Mouse (Mus musculus): ENCODE data around the gene Smim5. TPM values are rescaled to one million over a fixed set of nuclear protein-coding genes. Genes with fewer than 3 reads are reported as not detected.

Gene Smim5
- polyA plus RNA-seq (2014; fragmentation: Illumina TruSeq; extraction: RNeasy Lipid Tissue Mini Kit (QIAGEN cat#74804); ENCODE audit: low read depth, low replicate concordance): 27.9 TPM

DNA sequence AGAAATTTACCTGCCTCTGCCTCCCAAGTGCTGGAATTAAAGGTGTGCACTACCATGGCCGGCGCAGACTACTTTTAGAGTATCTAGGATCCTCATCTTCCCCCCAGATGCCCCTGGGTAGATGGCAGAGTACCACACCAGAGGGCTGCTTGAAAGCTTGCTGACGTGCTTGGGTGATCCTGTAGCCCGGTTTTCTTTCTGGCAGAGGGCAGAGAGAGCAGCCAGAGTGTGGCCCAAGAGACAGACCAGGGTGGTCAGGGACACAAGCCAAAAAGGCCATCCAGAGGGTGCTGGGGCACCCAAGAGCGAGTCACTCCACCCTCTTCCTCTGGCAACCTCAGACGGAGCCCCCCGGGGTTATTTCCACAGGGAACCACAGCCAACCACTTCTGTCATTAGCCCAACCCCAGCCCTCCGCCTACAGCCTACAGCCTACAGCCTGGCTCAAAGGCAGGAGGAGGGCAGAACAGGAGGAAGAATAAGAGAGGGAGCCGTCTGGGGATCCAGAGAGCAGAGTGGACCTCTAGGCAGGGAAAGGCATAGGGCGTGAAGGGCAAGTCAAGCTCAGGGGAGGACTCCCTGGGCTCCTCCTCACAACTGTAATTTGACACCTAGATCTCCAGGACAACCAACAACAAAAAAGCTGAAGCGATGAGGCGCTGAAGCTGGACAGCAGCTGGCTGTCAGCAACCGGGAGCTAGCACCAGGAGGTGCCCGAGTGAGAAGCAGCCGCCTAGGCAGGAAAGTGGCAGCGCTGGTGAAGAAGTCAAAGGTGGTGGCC, at the start of gene Smim5:
TSS of gene Smim5 (plus strand) at position 481 of the 781 bp plus-strand sequence.

DNA sequence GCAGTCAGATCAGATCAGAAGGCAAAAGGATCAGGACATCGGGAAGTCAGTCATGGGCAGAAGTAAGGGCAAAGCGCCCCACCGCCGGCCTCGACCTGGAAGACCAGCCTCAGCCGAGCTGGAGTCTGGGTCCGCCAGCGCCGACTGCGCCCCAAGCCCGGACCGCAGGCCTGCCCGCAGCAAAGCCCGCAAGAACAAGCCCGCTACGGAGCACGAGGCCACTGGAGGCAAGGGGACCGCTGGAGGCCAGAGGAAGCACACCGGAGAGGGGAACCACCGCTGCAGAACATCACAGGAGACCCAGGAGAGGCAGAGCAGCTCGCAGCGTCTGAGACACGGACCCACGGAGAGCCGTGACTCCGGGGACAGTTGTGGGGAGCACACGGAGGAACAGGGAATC, 41.4 kb upstream of the Smim5 start, which contains the start of gene Myo15b:
TSS of gene Myo15b (plus strand) at position 53 of the 400 bp plus-strand sequence.

DNA sequence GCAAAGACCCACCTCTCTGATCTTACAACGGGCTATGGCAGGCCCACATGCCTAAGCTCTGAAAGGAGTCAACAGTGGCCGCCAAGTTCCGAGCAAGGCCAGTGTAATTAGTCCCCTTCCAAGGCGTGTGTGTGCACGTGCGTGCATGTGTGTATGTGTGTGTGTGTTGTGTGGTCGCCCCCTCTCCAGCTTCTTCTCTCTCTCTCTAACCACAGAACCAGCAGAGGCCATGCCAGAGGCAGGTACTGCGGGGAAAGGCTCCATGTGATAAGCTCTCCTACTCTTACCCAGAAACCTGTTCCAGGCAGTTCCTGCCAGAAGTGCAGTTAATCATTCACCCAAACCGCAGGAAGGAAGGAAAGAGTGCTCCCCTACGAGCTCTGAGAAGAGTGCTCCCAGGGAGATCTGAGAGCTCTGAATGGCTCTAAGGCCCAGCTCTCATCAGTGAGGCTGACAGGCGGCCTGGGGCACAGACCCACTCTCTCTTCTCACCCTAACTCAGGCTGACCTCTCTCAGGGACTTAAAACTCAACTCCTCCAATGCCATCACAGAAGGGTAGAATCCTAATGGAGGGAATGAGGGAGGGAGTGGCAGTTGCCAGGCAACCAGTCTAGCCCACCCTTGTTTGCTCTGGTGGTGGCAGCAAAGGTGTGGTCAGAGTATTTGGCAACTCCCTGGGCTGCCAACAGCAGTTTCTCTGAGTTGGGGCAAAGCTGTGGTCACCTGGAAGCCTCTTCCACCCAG, 12.0 kb downstream of the Smim5 start, which contains the start of gene Smim6:
TSS of gene Smim6 (plus strand) at position 386 of the 745 bp plus-strand sequence.

DNA sequence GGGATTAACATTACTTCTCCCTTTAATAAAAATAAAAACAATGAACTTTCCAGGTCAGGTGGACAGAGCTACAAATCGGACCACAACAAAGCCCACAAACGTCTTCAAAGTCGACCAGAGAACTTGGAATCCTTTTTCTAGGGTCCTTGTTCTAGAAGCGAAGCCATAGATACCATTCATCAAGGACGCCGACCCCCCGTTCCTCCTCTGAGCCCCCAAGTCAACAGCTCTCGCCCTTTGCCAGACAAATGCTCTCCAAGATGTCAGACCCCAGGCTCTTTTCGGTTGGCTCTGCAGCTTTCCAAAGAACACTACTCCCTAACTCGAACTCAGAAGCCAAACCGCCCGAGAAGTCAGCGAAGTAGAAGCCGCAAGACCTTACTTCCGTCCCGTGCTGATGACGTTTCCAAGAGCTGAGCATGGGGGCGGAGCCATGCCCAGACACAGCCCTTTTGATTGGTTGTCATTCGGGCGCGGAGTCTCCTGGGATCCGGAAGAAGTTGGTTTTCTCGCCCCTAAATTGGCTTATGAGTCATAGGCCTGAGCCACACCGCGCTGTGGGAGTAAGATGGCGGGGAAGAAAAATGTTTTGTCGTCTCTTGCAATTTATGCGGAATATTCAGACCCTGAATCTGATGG, 33.5 kb downstream of the Smim5 start, which contains the start of the genes Sap30bp and Recql5:
TSS of gene Sap30bp (plus strand) at position 175 of the 639 bp plus-strand sequence.
TSS of gene Recql5 (minus strand) at position 370 of the 639 bp plus-strand sequence.

Other genes starting within 250 kb of the Smim5 start
- gene Grb2, start 191.4 kb upstream of the Smim5 start, polyA plus RNA-seq (2014; fragmentation: Illumina TruSeq; extraction: RNeasy Lipid Tissue Mini Kit (QIAGEN cat#74804); ENCODE audit: low read depth, low replicate concordance): 83.0 TPM
- 74.3 TPM for gene Tmem94, start 134.5 kb upstream of the Smim5 start, polyA plus RNA-seq (2014; fragmentation: Illumina TruSeq; extraction: RNeasy Lipid Tissue Mini Kit (QIAGEN cat#74804); ENCODE audit: low read depth, low replicate concordance)
- 33.6 TPM for gene Caskin2, start 86.3 kb upstream of the Smim5 start, polyA plus RNA-seq (2014; fragmentation: Illumina TruSeq; extraction: RNeasy Lipid Tissue Mini Kit (QIAGEN cat#74804); ENCODE audit: low read depth, low replicate concordance)
- gene Tsen54, start 85.2 kb upstream of the Smim5 start, polyA plus RNA-seq (2014; fragmentation: Illumina TruSeq; extraction: RNeasy Lipid Tissue Mini Kit (QIAGEN cat#74804); ENCODE audit: low read depth, low replicate concordance): 11.2 TPM
- gene Llgl2, start 75.9 kb upstream of the Smim5 start, polyA plus RNA-seq (2014; fragmentation: Illumina TruSeq; extraction: RNeasy Lipid Tissue Mini Kit (QIAGEN cat#74804); ENCODE audit: low read depth, low replicate concordance): 11.7 TPM
- 0.42 TPM for gene Myo15b, start 41.6 kb upstream of the Smim5 start, polyA plus RNA-seq (2014; fragmentation: Illumina TruSeq; extraction: RNeasy Lipid Tissue Mini Kit (QIAGEN cat#74804); ENCODE audit: low read depth, low replicate concordance)
- not detected for gene Smim6, start 12.1 kb downstream of the Smim5 start, polyA plus RNA-seq (2014; fragmentation: Illumina TruSeq; extraction: RNeasy Lipid Tissue Mini Kit (QIAGEN cat#74804); ENCODE audit: low read depth, low replicate concordance)
- 12.8 TPM for gene Sap30bp, start 33.3 kb downstream of the Smim5 start, polyA plus RNA-seq (2014; fragmentation: Illumina TruSeq; extraction: RNeasy Lipid Tissue Mini Kit (QIAGEN cat#74804); ENCODE audit: low read depth, low replicate concordance)
- 11.7 TPM for gene Recql5, start 33.5 kb downstream of the Smim5 start, polyA plus RNA-seq (2014; fragmentation: Illumina TruSeq; extraction: RNeasy Lipid Tissue Mini Kit (QIAGEN cat#74804); ENCODE audit: low read depth, low replicate concordance)
- gene Itgb4, start 74.7 kb downstream of the Smim5 start, polyA plus RNA-seq (2014; fragmentation: Illumina TruSeq; extraction: RNeasy Lipid Tissue Mini Kit (QIAGEN cat#74804); ENCODE audit: low read depth, low replicate concordance): 1.3 TPM
- gene Galk1, start 112.8 kb downstream of the Smim5 start, polyA plus RNA-seq (2014; fragmentation: Illumina TruSeq; extraction: RNeasy Lipid Tissue Mini Kit (QIAGEN cat#74804); ENCODE audit: low read depth, low replicate concordance): 13.4 TPM
- gene H3f3b, start 128.0 kb downstream of the Smim5 start, polyA plus RNA-seq (2014; fragmentation: Illumina TruSeq; extraction: RNeasy Lipid Tissue Mini Kit (QIAGEN cat#74804); ENCODE audit: low read depth, low replicate concordance): 127 TPM
- gene Unk, start 130.4 kb downstream of the Smim5 start, polyA plus RNA-seq (2014; fragmentation: Illumina TruSeq; extraction: RNeasy Lipid Tissue Mini Kit (QIAGEN cat#74804); ENCODE audit: low read depth, low replicate concordance): 11.0 TPM
- gene Unc13d, start 178.0 kb downstream of the Smim5 start, polyA plus RNA-seq (2014; fragmentation: Illumina TruSeq; extraction: RNeasy Lipid Tissue Mini Kit (QIAGEN cat#74804); ENCODE audit: low read depth, low replicate concordance): 0.76 TPM
- gene Wbp2, start 187.0 kb downstream of the Smim5 start, polyA plus RNA-seq (2014; fragmentation: Illumina TruSeq; extraction: RNeasy Lipid Tissue Mini Kit (QIAGEN cat#74804); ENCODE audit: low read depth, low replicate concordance): 108 TPM
- gene Trim47, start 227.2 kb downstream of the Smim5 start, polyA plus RNA-seq (2014; fragmentation: Illumina TruSeq; extraction: RNeasy Lipid Tissue Mini Kit (QIAGEN cat#74804); ENCODE audit: low read depth, low replicate concordance): 27.8 TPM
- 9.1 TPM for gene Trim65, start 231.2 kb downstream of the Smim5 start, polyA plus RNA-seq (2014; fragmentation: Illumina TruSeq; extraction: RNeasy Lipid Tissue Mini Kit (QIAGEN cat#74804); ENCODE audit: low read depth, low replicate concordance)
- 69.6 TPM for gene Mrpl38, start 238.9 kb downstream of the Smim5 start, polyA plus RNA-seq (2014; fragmentation: Illumina TruSeq; extraction: RNeasy Lipid Tissue Mini Kit (QIAGEN cat#74804); ENCODE audit: low read depth, low replicate concordance)